Mouse (Mus musculus) Patski (cell line): ENCODE data around the gene F5. TPM values are rescaled to one million over a fixed set of nuclear protein-coding genes. Genes with fewer than 3 reads are reported as not detected.
"Not testable (repeated sequence)": the region's sequence is repeated elsewhere in the genome, so short reads cannot be mapped to it uniquely, and the experiment has no call there.

Experiments
- ATAC-seq: fragments of 100-300 bp; one replicate; pipeline ENCODE4 v1.8.0; 2021
- CTCF ChIA-PET: fragments of 350-600 bp; sonication (Branson Sonifier 250); formaldehyde crosslinking; loops from one replicate; lab custom pipeline; 2022; ENCODE audit warnings: inconsistent platforms; lab: Charles Lee
- POLR2A ChIA-PET: fragments of 350-600 bp; sonication (Branson Sonifier 250); formaldehyde crosslinking; loops from one replicate; lab custom pipeline; 2022; ENCODE audit warnings: antibody characterized with exemption, inconsistent platforms; lab: Charles Lee
- DNase-seq: peaks from one replicate; pipeline ENCODE4 v3.0.0-alpha.2; 2011; ENCODE audit warnings: low read depth, low spot score
- H3K27me3 ChIP-seq: fragments of 371-371 bp; one replicate; pipeline ENCODE4 v1.5.1; 2021
- CTCF ChIP-seq: fragments of 100-300 bp; IDR thresholded peaks from one replicate; pipeline ENCODE4 v1.5.1; 2021
- in situ Hi-C: fragments of 300-500 bp; cut with MboI; formaldehyde crosslinking; loops from 3 replicates; pipeline ENCODE4 v1.11.1; 2018; ENCODE audit warnings: low pct_unique_long_range_greater_than_20kb, mixed read lengths
- polyA plus RNA-seq: library from polyadenylated mRNA; unstranded; gene quantifications from one replicate; pipeline ENCODE4 v1.2.3, GENCODE M21; 2021

F5 gene
- polyA plus RNA-seq, 1 experiment from 2014 or later = 0.74 TPM

GRCm38 (mm10) chr1:164223089-164223488 is 71.5 kb downstream of the F5 start:
- ATAC-seq (no peak), DNase-seq (no peak)
- CTCF ChIA-PET = no interaction called here
- TF ChIP-seq CTCF = no peak
- POLR2A ChIA-PET = no interaction called here
- H3K27me3 ChIP-seq = no peaks in the 10 kb centered on the region
- in situ Hi-C loops = no loop called here

GRCm38 (mm10) chr1:164231937-164232570 is 80.4 kb downstream of the F5 start:
- DNase-seq, in situ Hi-C loops, H3K27me3 ChIP-seq, ATAC-seq, CTCF ChIA-PET, POLR2A ChIA-PET: not testable (repeated sequence)

- ChIA-PET POLR2A (no interaction called here), CTCF (no interaction called here)
- ATAC-seq (no peak), DNase-seq (no peak)
- in situ Hi-C loops = no loop called here
- peaks cover 8% of the 10 kb centered on the region for H3K27me3 ChIP-seq
- no peak for TF ChIP-seq CTCF
These were observed 81.8 kb downstream of the F5 start for GRCm38 (mm10) chr1:164233447-164233846.

- ChIA-PET CTCF (interaction anchor here (1.3 kb wide), 1 partner anchor 10 kb away, joined by 5 read pairs; no protein-coding TSS in a partner anchor), POLR2A (no interaction called here)
- no peak for TF ChIP-seq CTCF
- ATAC-seq = no peak
- peaks cover 8% of the 10 kb centered on the region for H3K27me3 ChIP-seq
- in situ Hi-C loops = no loop called here
- no peak for DNase-seq
These were observed 83.4 kb downstream of the F5 start for GRCm38 (mm10) chr1:164235078-164235477.

- no peak for TF ChIP-seq CTCF
- ChIA-PET CTCF (interaction anchor here (1.3 kb wide), 2 partner anchors 9 to 51 kb away, joined by 3 to 5 read pairs; no protein-coding TSS in a partner anchor), POLR2A (no interaction called here)
- ATAC-seq (no peak), DNase-seq (no peak)
- H3K27me3 ChIP-seq = peaks cover 8% of the 10 kb centered on the region
- in situ Hi-C loops = no loop called here
These were observed 84.4 kb downstream of the F5 start for GRCm38 (mm10) chr1:164236078-164236477.

- in situ Hi-C loops = no loop called here
- TF ChIP-seq CTCF = no peak
- no peaks in the 10 kb centered on the region for H3K27me3 ChIP-seq
- ATAC-seq (no peak), DNase-seq (no peak)
- POLR2A ChIA-PET = no interaction called here
- CTCF ChIA-PET = no interaction called here
These were observed 89.9 kb downstream of the F5 start for GRCm38 (mm10) chr1:164241494-164241893.

- no peak for TF ChIP-seq CTCF
- in situ Hi-C loops = no loop called here
- ChIA-PET POLR2A (no interaction called here), CTCF (no interaction called here)
- no peaks in the 10 kb centered on the region for H3K27me3 ChIP-seq
- ATAC-seq (no peak), DNase-seq (no peak)
These were observed 91.2 kb downstream of the F5 start for GRCm38 (mm10) chr1:164242809-164243208.

GRCm38 (mm10) chr1:164247442-164247841 is 95.8 kb downstream of the F5 start:
- ChIA-PET POLR2A (no interaction called here), CTCF (interaction anchor here (1.0 to 1.5 kb wide), 2 partner anchors 10 to 27 kb away, joined by 3 to 4 read pairs; no protein-coding TSS in a partner anchor)
- no peak for DNase-seq
- no peak for ATAC-seq
- TF ChIP-seq CTCF = no peak
- in situ Hi-C loops = no loop called here
- no peaks in the 10 kb centered on the region for H3K27me3 ChIP-seq

GRCm38 (mm10) chr1:164247971-164248370 is 96.3 kb downstream of the F5 start:
- H3K27me3 ChIP-seq = no peaks in the 10 kb centered on the region
- DNase-seq (no peak), ATAC-seq (no peak)
- CTCF ChIA-PET = interaction anchor here (1.5 kb wide), 1 partner anchor 10 kb away, joined by 4 read pairs; no protein-coding TSS in a partner anchor
- POLR2A ChIA-PET = no interaction called here
- in situ Hi-C loops = no loop called here
- no peak for TF ChIP-seq CTCF

GRCm38 (mm10) chr1:164248465-164249331 is 97.1 kb downstream of the F5 start, which contains the start of gene Slc19a2:
Slc19a2 (plus strand) TSS chr1:164249046.
- H3K27me3 ChIP-seq = no peaks in the 10 kb centered on the region
- POLR2A ChIA-PET = no interaction called here
- ATAC-seq = peak; percentile 84
- CTCF ChIA-PET = interaction anchor here (1.3 to 1.5 kb wide), 2 partner anchors 9 to 66 kb away, joined by 3 to 4 read pairs; no protein-coding TSS in a partner anchor
- in situ Hi-C loops = no loop called here
- no peak for TF ChIP-seq CTCF
- DNase-seq = no peak

- ChIA-PET POLR2A (no interaction called here), CTCF (interaction anchor here (0.8 to 1.3 kb wide), 2 partner anchors 9 to 66 kb away, joined by 3 to 4 read pairs; no protein-coding TSS in a partner anchor)
- DNase-seq = no peak
- in situ Hi-C loops = no loop called here
- no peak for TF ChIP-seq CTCF
- peak; percentile 20 for ATAC-seq
- H3K27me3 ChIP-seq = no peaks in the 10 kb centered on the region
These were observed 97.7 kb downstream of the F5 start for GRCm38 (mm10) chr1:164249332-164249711.
